Mouse (Mus musculus) heart, embryonic 14.5 days (tissue): Measurements from ENCODE around the gene Fcgbp. TPM values are rescaled to one million over a fixed set of nuclear protein-coding genes. Genes with fewer than 3 reads are reported as not detected.

Experiments
- ATAC-seq: fragments of 200-750 bp; cut with Nextera tagmentation; 2 replicates; pipeline ENCODE4 v1.8.0; 2017; ENCODE audit warnings: low read depth, moderate TSS enrichment; ENCODE audit not compliant: insufficient number of reproducible peaks, insufficient read depth, low FRiP score
- H3K27ac ChIP-seq, 2 experiments: fragments of 200-500 bp in 1 of 2; fragments of 300-500 bp in 1 of 2; sonication (generic) in 1 of 2; replicated peaks in 1 of 2; 2 replicates each; pipeline ENCODE4 v1.5.1; 2012 to 2014; ENCODE audit warnings: low read depth in 2 of 2, low read length in 2 of 2, control low read depth in 1 of 2, mild to moderate bottlenecking in 1 of 2, mixed read lengths in 1 of 2; ENCODE audit not compliant: control insufficient read depth in 1 of 2, insufficient read depth in 1 of 2
- H3K27me3 ChIP-seq: fragments of 300-500 bp; sonication (generic); 2 replicates; pipeline ENCODE4 v1.6.1; 2014; ENCODE audit warnings: mild to moderate bottlenecking, low read length, control low read depth; ENCODE audit not compliant: control insufficient read depth, insufficient read depth
- H3K36me3 ChIP-seq: fragments of 300-500 bp; sonication (generic); 2 replicates; pipeline ENCODE4 v1.6.1; 2014; ENCODE audit warnings: mild to moderate bottlenecking, control low read depth, low read length, mixed read lengths; ENCODE audit not compliant: control insufficient read depth, insufficient read depth
- H3K4me1 ChIP-seq, 2 experiments: fragments of 200-500 bp in 1 of 2; fragments of 300-500 bp in 1 of 2; sonication (generic) in 1 of 2; 2 replicates each; pipeline ENCODE4 v1.6.1; 2012 to 2014; ENCODE audit warnings: low read length in 2 of 2, control low read depth in 1 of 2, mixed read lengths in 1 of 2; ENCODE audit not compliant: control insufficient read depth in 2 of 2, insufficient read depth in 2 of 2
- H3K4me2 ChIP-seq: fragments of 300-500 bp; sonication (generic); 2 replicates; pipeline ENCODE4 v1.6.1; 2014; ENCODE audit warnings: mild to moderate bottlenecking, low read length
- H3K4me3 ChIP-seq, 2 experiments: fragments of 200-500 bp in 1 of 2; fragments of 300-500 bp in 1 of 2; sonication (generic) in 1 of 2; 2 replicates each; pipeline ENCODE4 v1.5.1; 2012 to 2014; ENCODE audit warnings: low read length in 2 of 2, mild to moderate bottlenecking in 2 of 2, control low read depth in 1 of 2, low read depth in 1 of 2, moderate library complexity in 1 of 2; ENCODE audit not compliant: control insufficient read depth in 1 of 2, insufficient read depth in 1 of 2
- H3K9ac ChIP-seq: fragments of 300-500 bp; sonication (generic); 2 replicates; pipeline ENCODE4 v1.6.1; 2014; ENCODE audit warnings: mild to moderate bottlenecking, low read length
- H3K9me3 ChIP-seq: fragments of 300-500 bp; sonication (generic); 2 replicates; pipeline ENCODE4 v1.6.1; 2016; ENCODE audit warnings: low read length, control low read depth; ENCODE audit not compliant: control insufficient read depth
- WGBS: fragments of 180-500 bp; shearing (Covaris S2); extraction: QIAGEN DNeasy Blood & Tissue Kit; methylation state at CpG from one replicate; pipeline ENCODE4 v1.1.7; 2014; 5-methylcytosine and 5-hydroxymethylcytosine counted together
- polyA plus RNA-seq: library from polyadenylated mRNA; unstranded; fragments of >200 nt; fragmentation: Nextera tagmentation; extraction: Ambion mirVana; gene quantifications from 2 replicates; pipeline ENCODE4 v1.2.1, GENCODE M21; 2014

Gene Fcgbp
- polyA plus RNA-seq, 1 experiment from 2014 or later = not detected

GRCm38 (mm10) chr7:28104670-28105069 is 33.6 kb downstream of the Fcgbp start:
- Histone ChIP-seq H3K27me3 (peaks cover 4% of the 10 kb centered on the region; the same call in 1 of the 2 replicates), H3K9me3 (no peaks in the 10 kb centered on the region), H3K9ac (peak overlapping the region; percentile 40; the same call in 1 of the 2 replicates), H3K4me2 (peak overlapping the region; percentile 54), H3K4me3 (peak overlapping the region in 1 of 2 experiments; percentile 6; a peak in 1 of 4 replicates), H3K4me1 (no peaks in the 10 kb centered on the region; a peak in 1 of 4 replicates), H3K27ac (no peak overlapping the region), H3K36me3 (no peaks in the 10 kb centered on the region)
- no peak for ATAC-seq
- WGBS = 5% methylated on average over 23 of the region's 23 CpGs

GRCm38 (mm10) chr7:28106241-28106640 is 35.2 kb downstream of the Fcgbp start:
- Histone ChIP-seq H3K9me3 (no peaks in the 10 kb centered on the region), H3K36me3 (no peaks in the 10 kb centered on the region), H3K4me2 (no peak overlapping the region), H3K4me1 (no peaks in the 10 kb centered on the region; a peak in 1 of 4 replicates), H3K27me3 (peaks cover 4% of the 10 kb centered on the region; the same call in 1 of the 2 replicates), H3K4me3 (no peak overlapping the region), H3K9ac (no peak overlapping the region), H3K27ac (no peak overlapping the region)
- no peak for ATAC-seq
- WGBS = 87% methylated on average over 11 of the region's 11 CpGs

GRCm38 (mm10) chr7:28114648-28115047 is 43.6 kb downstream of the Fcgbp start:
- Histone ChIP-seq H3K4me2 (no peak overlapping the region), H3K4me1 (no peaks in the 10 kb centered on the region), H3K9ac (no peak overlapping the region), H3K36me3 (no peaks in the 10 kb centered on the region), H3K27ac (no peak overlapping the region), H3K27me3 (no peaks in the 10 kb centered on the region), H3K9me3 (no peaks in the 10 kb centered on the region), H3K4me3 (no peak overlapping the region)
- 53% methylated on average over 2 of the region's 2 CpGs for WGBS
- no peak for ATAC-seq

GRCm38 (mm10) chr7:28129166-28129565 is 58.1 kb downstream of the Fcgbp start, which contains the start of gene 9530053A07Rik:
9530053A07Rik (plus strand) TSS chr7:28129466.
- Histone ChIP-seq H3K9ac (no peak within 1 kb of the TSS), H3K9me3 (no peaks in the 10 kb centered on the region), H3K4me1 (no peaks in the 10 kb centered on the region), H3K4me3 (no peak within 1 kb of the TSS), H3K27ac (no peak within 1 kb of the TSS), H3K36me3 (no peaks in the 10 kb centered on the region), H3K27me3 (no peaks in the 10 kb centered on the region), H3K4me2 (no peak within 1 kb of the TSS)
- 70% methylated on average over 5 of the region's 5 CpGs for WGBS
- no peak for ATAC-seq

- H3K36me3 ChIP-seq = no peaks in the 10 kb centered on the region
- H3K27me3 ChIP-seq = no peaks in the 10 kb centered on the region
- no peak overlapping the region for H3K9ac ChIP-seq
- H3K9me3 ChIP-seq = no peaks in the 10 kb centered on the region
- no peak overlapping the region for H3K27ac ChIP-seq
- ATAC-seq = no peak
- H3K4me3 ChIP-seq = no peak overlapping the region
- 56% methylated on average over 5 of the region's 5 CpGs for WGBS
- no peaks in the 10 kb centered on the region for H3K4me1 ChIP-seq
- no peak overlapping the region for H3K4me2 ChIP-seq
Observed at GRCm38 (mm10) chr7:28137613-28138012, 66.6 kb downstream of the Fcgbp start.

GRCm38 (mm10) chr7:28148263-28148662 is 77.2 kb downstream of the Fcgbp start:
- no peak overlapping the region for H3K27ac ChIP-seq
- no peak for ATAC-seq
- 0 out of 2 replicates have a peak, but pooled peaks cover 8% of the 10 kb centered on the region for H3K9me3 ChIP-seq
- H3K36me3 ChIP-seq = no peaks in the 10 kb centered on the region
- no peak overlapping the region for H3K9ac ChIP-seq
- peaks cover 12% of the 10 kb centered on the region; the same call in 1 of the 2 replicates for H3K27me3 ChIP-seq
- H3K4me1 ChIP-seq = no peaks in the 10 kb centered on the region
- H3K4me2 ChIP-seq = no peak overlapping the region
- 14% methylated on average over 3 of the region's 3 CpGs for WGBS
- H3K4me3 ChIP-seq = no peak overlapping the region

GRCm38 (mm10) chr7:28149841-28150240 is 78.8 kb downstream of the Fcgbp start:
- H3K9ac ChIP-seq = no peak overlapping the region
- no peak overlapping the region for H3K4me3 ChIP-seq
- no peaks in the 10 kb centered on the region for H3K9me3 ChIP-seq
- no peak overlapping the region for H3K4me2 ChIP-seq
- no peaks in the 10 kb centered on the region for H3K4me1 ChIP-seq
- H3K36me3 ChIP-seq = no peaks in the 10 kb centered on the region
- peaks cover 12% of the 10 kb centered on the region; the same call in 1 of the 2 replicates for H3K27me3 ChIP-seq
- ATAC-seq = no peak
- WGBS = 84% methylated on average over 1 of the region's 1 CpGs
- no peak overlapping the region for H3K27ac ChIP-seq

GRCm38 (mm10) chr7:28151584-28152221 is 80.7 kb downstream of the Fcgbp start:
- Histone ChIP-seq H3K9ac (no peak overlapping the region), H3K4me2 (no peak overlapping the region), H3K4me1 (no peaks in the 10 kb centered on the region), H3K9me3 (no peaks in the 10 kb centered on the region), H3K4me3 (no peak overlapping the region), H3K27me3 (peaks cover 11% of the 10 kb centered on the region; the same call in 1 of the 2 replicates), H3K36me3 (no peaks in the 10 kb centered on the region), H3K27ac (no peak overlapping the region)
- no peak for ATAC-seq
- 15% methylated on average over 13 of the region's 13 CpGs for WGBS
